Mouse (Mus musculus) thymus, postnatal 0 days (tissue): Measurements from ENCODE around the gene Adprh. TPM values are rescaled to one million over a fixed set of nuclear protein-coding genes. Genes with fewer than 3 reads are reported as not detected.

ENCODE experiments used
- DNase-seq: peaks from one replicate; pipeline ENCODE4 v3.0.0-alpha.2; 2015; ENCODE audit warnings: low spot score
- polyA plus RNA-seq: library from polyadenylated mRNA; unstranded; fragments of >200 nt; fragmentation: Nextera tagmentation; extraction: Ambion mirVana; gene quantifications from 2 replicates; pipeline ENCODE4 v1.2.1, GENCODE M21; 2015

Gene Adprh
- polyA plus RNA-seq, 1 experiment from 2014 or later, result 91.5 TPM

GRCm38 (mm10) chr16:38443721-38444464 lies 8.6 kb downstream of the Adprh start:
- DNase-seq, result no peak

- DNase-seq, result no peak
These were observed 10.3 kb downstream of the Adprh start for GRCm38 (mm10) chr16:38442216-38442615.

- no peak for DNase-seq
These were observed 10.9 kb downstream of the Adprh start for GRCm38 (mm10) chr16:38441611-38442010.

DNA sequence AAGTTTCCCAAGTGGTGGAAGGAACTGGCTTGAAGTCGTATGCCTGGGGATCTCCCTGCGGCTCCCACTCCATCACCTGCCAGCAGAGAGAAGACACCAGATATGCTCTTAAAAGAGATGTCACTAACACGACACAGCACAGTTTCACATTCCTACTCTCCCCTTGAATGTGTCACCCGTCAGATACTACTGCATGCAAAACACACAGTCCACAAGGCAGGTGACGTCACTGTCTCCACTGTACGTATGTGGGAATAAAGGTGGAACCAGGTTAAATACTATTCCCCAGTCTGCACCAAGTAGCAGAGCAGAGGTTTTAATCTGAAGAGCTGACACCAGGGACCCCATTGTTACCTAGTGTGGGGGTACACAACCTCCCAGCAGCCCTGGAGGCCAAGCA lies 12.1 kb downstream of the Adprh start:
- no peak for DNase-seq

GRCm38 (mm10) chr16:38439190-38439589 lies 13.3 kb downstream of the Adprh start:
- no peak for DNase-seq

DNA sequence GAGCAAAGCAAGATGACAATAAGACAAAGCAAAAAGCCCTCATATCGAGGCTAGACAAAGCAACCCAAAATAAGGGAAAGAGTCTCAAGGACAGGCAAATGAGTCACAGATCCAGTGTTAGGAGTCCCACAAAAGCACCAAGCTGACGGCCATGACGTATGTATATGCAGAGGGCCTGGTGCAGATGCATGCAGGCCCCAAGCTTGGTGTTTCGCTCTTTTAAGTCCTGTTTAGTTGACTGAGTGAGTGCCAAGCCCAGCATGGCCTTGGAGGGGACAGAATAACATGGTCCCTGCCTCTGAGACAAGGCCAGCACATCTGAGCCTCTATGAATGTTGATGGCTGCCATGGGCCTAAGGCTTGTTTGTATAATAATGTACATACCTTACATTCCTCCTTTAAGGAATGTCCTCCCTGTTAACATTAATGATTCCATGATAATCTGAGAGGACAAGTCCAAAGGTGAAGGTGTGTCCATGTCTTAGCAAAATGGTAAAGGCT lies 18.2 kb downstream of the Adprh start:
- DNase-seq, result no peak

DNA sequence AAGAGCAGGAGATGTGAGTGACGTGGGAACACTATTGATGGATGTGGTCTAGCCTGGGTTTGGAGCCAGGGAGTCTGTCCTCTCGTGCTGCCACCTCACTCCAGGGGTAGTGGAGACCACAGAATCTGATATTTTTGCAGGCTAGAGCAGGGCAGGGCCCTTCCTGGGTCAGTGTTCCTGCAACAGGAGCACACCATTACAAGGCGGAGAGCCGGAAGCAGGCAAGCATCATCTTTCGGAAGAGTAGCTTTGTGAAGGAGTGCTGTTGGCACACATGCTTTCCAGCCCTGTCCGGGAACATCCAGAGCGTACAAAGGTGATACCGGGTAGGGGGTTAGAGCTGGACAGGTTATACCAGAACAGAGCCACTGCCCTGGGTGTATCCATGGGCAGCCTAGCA lies 19.0 kb downstream of the Adprh start:
- no peak for DNase-seq

DNA sequence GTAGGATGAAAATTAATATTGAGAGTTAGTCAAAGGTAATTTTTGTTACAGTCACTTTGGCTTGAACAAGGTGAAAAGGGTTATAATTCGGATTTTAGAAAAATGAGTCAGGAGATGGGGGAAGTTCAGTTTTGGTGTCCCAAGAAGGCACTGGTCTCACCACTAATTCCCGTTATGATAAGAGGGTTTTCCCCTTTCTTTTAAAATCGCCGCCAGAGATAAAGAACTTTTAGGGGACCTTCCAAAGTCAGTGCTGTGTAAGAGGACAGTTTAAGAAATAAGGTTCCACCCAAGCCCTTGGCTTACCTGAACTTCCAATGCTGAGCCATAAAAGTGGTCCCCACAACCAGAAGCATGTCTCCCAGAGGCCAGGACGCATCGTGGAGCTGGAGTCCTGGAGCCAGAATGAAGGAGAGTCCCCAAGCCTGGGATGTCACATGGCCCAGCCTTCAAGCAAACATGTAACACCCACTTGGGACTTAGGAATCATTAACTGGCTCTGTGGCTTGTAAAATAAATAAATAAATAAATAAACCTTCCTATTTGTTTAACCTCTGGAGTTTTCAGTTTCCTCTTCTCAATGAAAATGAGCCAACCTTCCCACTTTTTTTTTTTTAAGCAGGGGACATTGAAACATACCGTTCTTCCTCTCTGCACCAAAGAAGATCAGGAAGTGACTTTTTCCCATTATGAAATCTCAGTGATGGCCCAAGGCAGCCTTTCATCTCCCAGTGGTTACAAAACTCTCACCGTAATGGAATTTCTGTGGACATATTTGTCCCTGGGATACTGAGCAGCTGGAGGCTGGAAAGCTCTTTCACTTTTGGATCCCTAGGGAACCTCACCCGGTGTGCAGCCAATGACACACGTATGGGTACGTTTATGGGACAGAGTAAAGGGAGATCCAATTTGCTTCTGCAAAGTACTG lies 19.7 kb downstream of the Adprh start, which contains the start of gene Pla1a:
TSS of gene Pla1a (minus strand) at position 648 of the 928 bp plus-strand sequence.
- no peak for DNase-seq

DNA sequence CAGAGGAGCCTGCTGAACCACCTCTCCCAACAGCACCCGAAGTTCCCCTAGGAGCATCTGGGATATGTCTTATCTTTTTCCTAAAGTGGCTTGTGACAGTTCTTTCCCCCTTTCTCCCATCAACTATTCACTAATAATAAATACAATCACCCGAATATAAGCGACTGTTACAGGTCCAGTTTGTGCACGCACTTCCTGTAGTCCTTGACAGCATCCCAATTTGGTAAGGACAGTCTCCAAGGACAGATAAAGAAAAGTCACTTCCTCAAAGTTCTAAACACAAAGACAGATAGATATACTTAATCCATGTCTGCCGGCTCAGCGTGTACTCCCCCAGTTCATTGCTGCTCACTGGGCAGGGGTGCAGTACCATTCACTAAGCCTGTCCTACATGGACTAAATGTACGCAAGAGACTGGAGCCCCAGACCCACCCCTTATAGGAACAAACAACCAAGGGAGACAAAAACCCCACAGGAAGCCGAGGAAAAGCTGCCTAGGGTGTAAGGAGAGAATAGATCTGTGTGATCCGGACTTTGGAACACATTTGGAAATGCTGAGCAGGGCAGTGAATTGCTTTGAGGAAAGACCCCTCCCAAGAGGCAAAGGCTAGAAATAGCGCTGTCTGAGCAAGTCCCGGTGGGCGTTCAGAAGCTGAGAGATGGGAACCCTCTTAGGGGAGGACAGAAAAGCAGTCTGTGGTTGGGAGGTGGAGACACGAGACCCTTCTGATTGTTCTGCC lies 20.9 kb downstream of the Adprh start:
- no peak for DNase-seq

- DNase-seq, result no peak
These were observed 26.7 kb downstream of the Adprh start for GRCm38 (mm10) chr16:38425799-38426198.

GRCm38 (mm10) chr16:38425374-38425773 lies 27.1 kb downstream of the Adprh start:
- DNase-seq, result no peak

- DNase-seq, result no peak
These were observed 37.5 kb downstream of the Adprh start for GRCm38 (mm10) chr16:38414953-38415352.

DNA sequence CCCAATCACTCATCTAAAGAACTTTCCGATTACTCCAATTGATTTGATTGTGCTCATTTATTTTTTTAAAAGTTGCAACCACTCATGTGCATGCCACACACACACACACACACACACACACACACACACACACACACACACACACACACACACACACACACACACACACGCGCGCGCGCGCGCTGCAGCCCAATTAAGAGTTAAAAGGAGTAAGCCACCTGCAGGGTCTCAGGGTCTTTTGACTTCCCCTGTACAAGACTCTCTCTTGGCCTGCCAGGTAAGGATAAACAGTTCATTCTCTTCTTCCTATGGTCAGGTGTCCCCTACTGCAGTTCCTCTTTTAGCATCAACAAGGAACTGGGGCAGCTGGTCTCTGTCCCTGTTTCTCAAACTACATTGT lies 44.1 kb downstream of the Adprh start:
- DNase-seq, result no peak

- no peak for DNase-seq
These were observed 44.9 kb downstream of the Adprh start for GRCm38 (mm10) chr16:38407584-38407983.

DNA sequence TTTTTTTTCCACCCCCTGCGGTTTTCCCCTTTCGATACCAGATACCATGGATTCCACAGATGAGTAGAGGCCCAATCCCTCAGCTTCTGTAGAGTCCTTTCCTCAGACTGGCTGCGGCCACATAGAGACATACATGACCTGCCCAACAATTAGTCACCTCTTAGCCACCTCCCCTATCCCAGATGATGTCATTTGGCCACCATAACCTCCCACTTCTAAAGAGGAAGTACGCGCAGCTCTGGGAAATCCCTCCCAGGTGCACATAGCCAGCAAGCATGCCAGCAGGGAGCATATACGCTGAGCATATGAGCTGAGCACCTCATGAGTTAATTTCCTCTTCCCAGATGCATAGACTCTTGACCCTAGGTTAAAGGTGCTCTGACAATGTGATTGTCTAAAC lies 45.8 kb downstream of the Adprh start:
- DNase-seq, result no peak

- no peak for DNase-seq
These were observed 46.2 kb downstream of the Adprh start for GRCm38 (mm10) chr16:38406293-38406692.

- peak; percentile 62 for DNase-seq
These were observed 48.9 kb downstream of the Adprh start for GRCm38 (mm10) chr16:38403639-38404038.

- DNase-seq, result no peak
These were observed 51.0 kb downstream of the Adprh start for GRCm38 (mm10) chr16:38401468-38401867.

DNA sequence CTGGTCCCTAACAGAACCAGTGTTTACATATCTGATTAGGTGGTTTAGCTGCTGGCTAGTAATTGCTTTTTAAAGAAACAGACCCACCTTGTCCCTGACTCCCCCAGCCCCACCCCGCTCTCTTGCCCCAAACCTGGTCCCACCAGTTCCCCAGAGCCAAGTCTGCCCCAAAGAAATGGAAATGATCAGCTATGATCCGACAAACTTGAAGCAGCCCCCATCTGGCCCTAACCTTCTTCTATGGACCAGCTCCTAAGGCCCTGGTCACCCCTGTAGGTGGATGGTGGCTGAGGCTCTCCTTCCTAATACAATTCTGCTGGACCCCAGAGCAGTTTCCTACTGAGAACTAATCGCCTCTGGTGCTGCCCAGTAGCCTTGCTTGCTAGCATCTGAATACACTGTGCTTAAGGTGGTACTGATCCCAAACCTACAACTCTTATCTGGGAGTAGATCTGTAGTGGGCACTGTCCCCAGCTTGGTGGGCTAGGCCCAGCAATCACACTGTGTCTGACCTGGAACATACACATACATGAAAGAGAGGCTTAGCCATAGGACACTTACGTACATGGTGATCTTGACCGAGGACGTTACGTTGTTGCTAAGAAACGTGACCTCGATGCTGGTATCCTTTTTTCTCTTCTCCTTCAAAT lies 52.1 kb downstream of the Adprh start:
- no peak for DNase-seq

GRCm38 (mm10) chr16:38399531-38400231 lies 52.8 kb downstream of the Adprh start:
- peak; percentile 70 for DNase-seq
